Mouse (Mus musculus) layer of hippocampus, postnatal 36 days (tissue): ENCODE data around the gene Kcnd3. TPM values are rescaled to one million over a fixed set of nuclear protein-coding genes. Genes with fewer than 3 reads are reported as not detected.

Source experiments
- DNase-seq, 2 experiments: peaks; one replicate each; pipeline ENCODE4 v3.0.0; 2022
- total RNA-seq, 2 experiments: library from RNA; stranded (reverse); gene quantifications; 2 replicates each; pipeline ENCODE4 v1.2.3; 2021

Kcnd3 gene
- total RNA-seq, 2 experiments from 2014 or later, result 55.8 to 56.4 TPM

GRCm38 (mm10) chr3:105703571-105703970 lies 251.4 kb downstream of the Kcnd3 start:
- no peak for DNase-seq

GRCm38 (mm10) chr3:105704031-105705008 lies 252.2 kb downstream of the Kcnd3 start, which contains the start of gene Inka2:
Gene Inka2 (plus strand): TSS chr3:105704599.
- peak; percentile 83 to 87 for DNase-seq

- DNase-seq, result peak; percentile 90
These were observed 253.0 kb downstream of the Kcnd3 start for GRCm38 (mm10) chr3:105705061-105705549.

- no peak for DNase-seq
These were observed 253.4 kb downstream of the Kcnd3 start for GRCm38 (mm10) chr3:105705561-105705960.

GRCm38 (mm10) chr3:105706366-105707020 lies 254.4 kb downstream of the Kcnd3 start:
- no peak for DNase-seq

- DNase-seq, result no peak
These were observed 255.5 kb downstream of the Kcnd3 start for GRCm38 (mm10) chr3:105707590-105707989.

GRCm38 (mm10) chr3:105710246-105710645 lies 258.1 kb downstream of the Kcnd3 start:
- DNase-seq, result no peak

GRCm38 (mm10) chr3:105711741-105712140 lies 259.6 kb downstream of the Kcnd3 start:
- DNase-seq, result no peak

- no peak for DNase-seq
These were observed 260.7 kb downstream of the Kcnd3 start for GRCm38 (mm10) chr3:105712827-105713226.

GRCm38 (mm10) chr3:105714091-105714819 lies 262.1 kb downstream of the Kcnd3 start:
- DNase-seq, result no peak

- no peak for DNase-seq
These were observed 262.7 kb downstream of the Kcnd3 start for GRCm38 (mm10) chr3:105714820-105715167.

GRCm38 (mm10) chr3:105716353-105717000 lies 264.3 kb downstream of the Kcnd3 start:
- no peak for DNase-seq

- no peak for DNase-seq
These were observed 265.9 kb downstream of the Kcnd3 start for GRCm38 (mm10) chr3:105717856-105718555.

GRCm38 (mm10) chr3:105718746-105719145 lies 266.6 kb downstream of the Kcnd3 start:
- DNase-seq, result no peak

- no peak for DNase-seq
These were observed 267.8 kb downstream of the Kcnd3 start for GRCm38 (mm10) chr3:105719979-105720378.

- DNase-seq, result no peak
These were observed 268.4 kb downstream of the Kcnd3 start for GRCm38 (mm10) chr3:105720514-105720913.

- DNase-seq, result no peak
These were observed 269.6 kb downstream of the Kcnd3 start for GRCm38 (mm10) chr3:105721681-105722201.

GRCm38 (mm10) chr3:105722510-105722909 lies 270.4 kb downstream of the Kcnd3 start:
- no peak for DNase-seq
